Mouse (Mus musculus): ENCODE data around the gene Fdxr. TPM values are rescaled to one million over a fixed set of nuclear protein-coding genes. Genes with fewer than 3 reads are reported as not detected.

The Fdxr gene
- polyA plus RNA-seq, 1 experiment from 2014 or later: 11.3 TPM

DNA sequence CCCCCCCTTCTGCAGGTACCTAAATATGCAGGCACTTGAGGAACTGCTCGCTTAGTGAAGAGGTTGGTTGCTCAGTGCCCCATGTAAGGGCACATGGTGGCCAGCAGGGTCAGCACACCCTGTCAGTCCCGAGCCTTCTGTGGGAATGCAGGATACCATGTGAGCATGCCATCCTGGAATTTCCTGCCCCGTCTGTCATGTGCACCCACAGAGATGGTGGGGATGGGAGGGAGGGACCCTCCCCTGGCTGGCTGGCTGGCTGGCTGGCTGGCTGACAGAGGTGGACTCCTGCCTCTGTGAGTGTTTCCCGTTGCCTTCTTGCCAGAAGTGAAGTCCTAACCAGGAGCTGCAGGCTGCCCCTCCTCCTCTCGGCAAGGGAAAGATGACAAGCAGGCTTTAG, 54.3 kb downstream of the Fdxr start:
- Histone ChIP-seq H3K36me3 (no peaks in the 10 kb centered on the region), H3K9ac (no peak overlapping the region), H3K27me3 (replicated peaks) (0 out of 2 replicates have a peak, but pooled peaks cover 3% of the 10 kb centered on the region), H3K4me3 (no peak overlapping the region), H3K4me2 (peak overlapping the region; percentile 52), H3K4me1 (replicated peaks) (peaks cover 92% of the 10 kb centered on the region), H3K27ac (ENCODE audit: poor library complexity, severe bottlenecking) (peak overlapping the region; percentile 87), H3K9me3 (replicated peaks) (no peaks in the 10 kb centered on the region)
- WGBS: 2% methylated on average over 5 of the region's 5 CpGs
- ATAC-seq (ENCODE audit: insufficient number of reproducible peaks, low FRiP score): peak; percentile 50

DNA sequence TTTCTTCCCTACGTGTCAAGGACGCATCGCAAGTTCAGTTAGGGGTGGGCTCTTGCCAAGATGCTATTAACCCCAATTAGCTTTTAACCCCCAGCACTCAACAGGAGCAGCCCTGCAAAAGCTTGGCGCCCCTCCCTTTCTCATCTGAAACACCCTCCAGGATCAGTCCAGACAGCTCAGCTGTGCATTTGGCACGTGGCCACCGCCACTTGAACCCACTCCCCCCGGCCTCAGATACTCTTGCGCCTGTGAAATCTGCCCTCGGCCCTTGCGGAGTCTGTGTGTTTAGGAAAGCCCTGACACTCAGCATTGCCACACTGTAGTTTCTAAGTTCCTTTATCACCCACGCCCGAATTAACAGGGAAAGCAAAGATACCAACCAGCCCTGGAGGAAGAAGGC, 54.8 kb downstream of the Fdxr start:
- peaks cover 92% of the 10 kb centered on the region for H3K4me1 ChIP-seq (replicated peaks)
- no peaks in the 10 kb centered on the region for H3K36me3 ChIP-seq
- 0 out of 2 replicates have a peak, but pooled peaks cover 3% of the 10 kb centered on the region for H3K27me3 ChIP-seq (replicated peaks)
- no peak overlapping the region for H3K4me3 ChIP-seq
- peak; percentile 37; the same call in 1 of the 2 replicates for ATAC-seq (ENCODE audit: insufficient number of reproducible peaks, low FRiP score)
- H3K27ac ChIP-seq (ENCODE audit: poor library complexity, severe bottlenecking): peak overlapping the region; percentile 87
- H3K4me2 ChIP-seq: peak overlapping the region; percentile 52
- H3K9me3 ChIP-seq (replicated peaks): no peaks in the 10 kb centered on the region
- no peak overlapping the region for H3K9ac ChIP-seq
- 19% methylated on average over 12 of the region's 12 CpGs for WGBS

GRCm38 (mm10) chr11:115219685-115220084, 57.2 kb downstream of the Fdxr start:
- no peak overlapping the region for H3K9ac ChIP-seq
- no peak for ATAC-seq (ENCODE audit: insufficient number of reproducible peaks, low FRiP score)
- H3K4me3 ChIP-seq: no peak overlapping the region
- peaks cover 82% of the 10 kb centered on the region for H3K4me1 ChIP-seq (replicated peaks)
- 0 out of 2 replicates have a peak, but pooled peaks cover 3% of the 10 kb centered on the region for H3K27me3 ChIP-seq (replicated peaks)
- no peaks in the 10 kb centered on the region for H3K36me3 ChIP-seq
- H3K4me2 ChIP-seq: no peak overlapping the region
- H3K9me3 ChIP-seq (replicated peaks): no peaks in the 10 kb centered on the region
- WGBS: 86% methylated on average over 10 of the region's 10 CpGs
- H3K27ac ChIP-seq (ENCODE audit: poor library complexity, severe bottlenecking): no peak overlapping the region

GRCm38 (mm10) chr11:115219263-115219662, 57.6 kb downstream of the Fdxr start:
- H3K4me3 ChIP-seq: no peak overlapping the region
- no peak overlapping the region for H3K27ac ChIP-seq (ENCODE audit: poor library complexity, severe bottlenecking)
- H3K27me3 ChIP-seq (replicated peaks): 0 out of 2 replicates have a peak, but pooled peaks cover 3% of the 10 kb centered on the region
- no peaks in the 10 kb centered on the region for H3K9me3 ChIP-seq (replicated peaks)
- H3K4me2 ChIP-seq: no peak overlapping the region
- H3K36me3 ChIP-seq: no peaks in the 10 kb centered on the region
- WGBS: 37% methylated on average over 9 of the region's 9 CpGs
- no peak overlapping the region for H3K9ac ChIP-seq
- H3K4me1 ChIP-seq (replicated peaks): peaks cover 80% of the 10 kb centered on the region
- no peak for ATAC-seq (ENCODE audit: insufficient number of reproducible peaks, low FRiP score)

Small RNA genes within 50 kb of the gene (microRNA-seq; reads per million reads assigned to microRNA genes)
- gene Gm25837: not detected

Other genes with a start within 250 kb of the Fdxr start
- gene Cd300ld5, start 239.3 kb downstream of the Fdxr start, polyA plus RNA-seq (2016; fragmentation: Nextera tagmentation; extraction: Ambion mirVana): not detected in 2 replicates
- not detected in 2 replicates for gene Cd300ld3, start 228.6 kb downstream of the Fdxr start, polyA plus RNA-seq (2016; fragmentation: Nextera tagmentation; extraction: Ambion mirVana)
- not detected in 2 replicates for gene Cd300e, start 214.9 kb downstream of the Fdxr start, polyA plus RNA-seq (2016; fragmentation: Nextera tagmentation; extraction: Ambion mirVana)
- gene Rab37, start 185.6 kb downstream of the Fdxr start, polyA plus RNA-seq (2016; fragmentation: Nextera tagmentation; extraction: Ambion mirVana): 1.8 TPM in 2 replicates
- gene Cd300lf, start 143.1 kb downstream of the Fdxr start, polyA plus RNA-seq (2016; fragmentation: Nextera tagmentation; extraction: Ambion mirVana): 0.09 and 0.10 TPM in 2 replicates
- 21.0 and 22.2 TPM in 2 replicates for gene Slc9a3r1, start 113.7 kb downstream of the Fdxr start, polyA plus RNA-seq (2016; fragmentation: Nextera tagmentation; extraction: Ambion mirVana)
- gene Tmem104, start 89.6 kb downstream of the Fdxr start, polyA plus RNA-seq (2016; fragmentation: Nextera tagmentation; extraction: Ambion mirVana): 8.4 TPM in 2 replicates
- gene Nat9, start 89.2 kb downstream of the Fdxr start, polyA plus RNA-seq (2016; fragmentation: Nextera tagmentation; extraction: Ambion mirVana): 13.1 and 13.3 TPM in 2 replicates
- gene Grin2c, start 9.8 kb downstream of the Fdxr start, polyA plus RNA-seq (2016; fragmentation: Nextera tagmentation; extraction: Ambion mirVana): 0.15 and 0.21 TPM in 2 replicates
- gene Fads6, start 20.6 kb upstream of the Fdxr start, polyA plus RNA-seq (2016; fragmentation: Nextera tagmentation; extraction: Ambion mirVana): 0.51 and 0.86 TPM in 2 replicates
- not detected in 2 replicates for gene Otop2, start 30.1 kb upstream of the Fdxr start, polyA plus RNA-seq (2016; fragmentation: Nextera tagmentation; extraction: Ambion mirVana)
- 0.06 and 0.08 TPM in 2 replicates for gene Ush1g, start 45.0 kb upstream of the Fdxr start, polyA plus RNA-seq (2016; fragmentation: Nextera tagmentation; extraction: Ambion mirVana)
- not detected in 2 replicates for gene Otop3, start 57.7 kb upstream of the Fdxr start, polyA plus RNA-seq (2016; fragmentation: Nextera tagmentation; extraction: Ambion mirVana)
- 6.0 and 7.4 TPM in 2 replicates for gene Hid1, start 90.7 kb upstream of the Fdxr start, polyA plus RNA-seq (2016; fragmentation: Nextera tagmentation; extraction: Ambion mirVana)
- 9.0 and 9.5 TPM in 2 replicates for gene Cdr2l, start 104.9 kb upstream of the Fdxr start, polyA plus RNA-seq (2016; fragmentation: Nextera tagmentation; extraction: Ambion mirVana)
- gene Mrpl58, start 126.7 kb upstream of the Fdxr start, polyA plus RNA-seq (2016; fragmentation: Nextera tagmentation; extraction: Ambion mirVana): 156 and 162 TPM in 2 replicates
- 1,576 and 1,627 TPM in 2 replicates for gene Atp5h, start 142.9 kb upstream of the Fdxr start, polyA plus RNA-seq (2016; fragmentation: Nextera tagmentation; extraction: Ambion mirVana)
- 16.0 and 17.5 TPM in 2 replicates for gene Kctd2, start 143.1 kb upstream of the Fdxr start, polyA plus RNA-seq (2016; fragmentation: Nextera tagmentation; extraction: Ambion mirVana)
- 0.19 and 0.35 TPM in 2 replicates for gene Trim80, start 163.5 kb upstream of the Fdxr start, polyA plus RNA-seq (2016; fragmentation: Nextera tagmentation; extraction: Ambion mirVana)
- gene Slc16a5, start 185.4 kb upstream of the Fdxr start, polyA plus RNA-seq (2016; fragmentation: Nextera tagmentation; extraction: Ambion mirVana): 0.17 TPM in 1 of 2 replicates, not detected in the other
- 5.8 and 6.4 TPM in 2 replicates for gene Armc7, start 198.6 kb upstream of the Fdxr start, polyA plus RNA-seq (2016; fragmentation: Nextera tagmentation; extraction: Ambion mirVana)
- 56.2 and 58.2 TPM in 2 replicates for gene Nt5c, start 214.8 kb upstream of the Fdxr start, polyA plus RNA-seq (2016; fragmentation: Nextera tagmentation; extraction: Ambion mirVana)
- 413 and 440 TPM in 2 replicates for gene Jpt1, start 237.3 kb upstream of the Fdxr start, polyA plus RNA-seq (2016; fragmentation: Nextera tagmentation; extraction: Ambion mirVana)

Data from heart, embryonic 12.5 days (tissue).